ENCODE assay signal across 8 mouse cellular contexts in the genomic region with DNA sequence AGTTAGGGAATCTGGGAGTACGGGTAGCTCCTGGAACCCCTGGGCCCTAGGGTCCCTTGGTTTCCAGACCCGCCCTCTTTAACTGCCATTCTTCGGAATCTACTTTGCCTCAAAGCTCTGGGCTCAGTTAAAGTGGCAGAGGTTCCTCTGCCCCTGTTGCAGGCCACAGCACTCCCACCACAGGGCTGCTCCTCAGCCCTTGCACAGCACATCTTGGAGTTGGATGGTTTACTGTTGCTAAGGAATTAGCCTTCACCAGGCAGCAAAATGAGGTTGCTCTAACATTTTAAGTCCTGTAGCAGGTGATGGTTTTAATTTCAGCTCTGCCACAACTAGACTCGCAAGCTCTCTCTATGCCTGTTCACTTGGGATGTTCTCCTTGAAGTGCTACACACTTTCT. TPM values are rescaled to one million over a fixed set of nuclear protein-coding genes. Genes with fewer than 3 reads are reported as not detected.
A peak's percentile ranks its signal among the peaks of the same experiment; 100 is the strongest.
DNase-seq lines count a peak whose midpoint lies in the region; ATAC-seq and TF ChIP-seq lines count a peak whose summit lies in the region.

A gene (minus strand): TSS at position 101 of the 400 bp plus-strand sequence.

- TF ChIP-seq POLR2A in small intestine, adult 2 months (IDR thresholded peaks at IDR 0.05; ENCODE audit: low read depth, low read length): no peak

- 0 out of 2 replicates have a peak within 1 kb of the TSS, but pooled peaks have one; percentile 10 for H3K9ac ChIP-seq in limb, embryonic 13.5 days

- no peaks in the 10 kb centered on the region for H3K36me3 ChIP-seq in forebrain, embryonic 10.5 days (replicated peaks)
- H3K36me3 ChIP-seq in limb, embryonic 13.5 days: no peaks in the 10 kb centered on the region
- no peaks in the 10 kb centered on the region for H3K36me3 ChIP-seq in small intestine, adult 2 months (ENCODE audit: control insufficient read depth, insufficient read depth, low read length)

- intact Hi-C loops in heart, postnatal 36 days (cut with DNase I): no loop called here

- TF ChIP-seq CTCF in small intestine, adult 2 months (IDR thresholded peaks at IDR 0.05; ENCODE audit: extremely low read depth, insufficient read length, insufficient replicate concordance, low read depth, low read length): no peak

- no peak for DNase-seq in thymus, postnatal 0 days (ENCODE audit: low spot score)
- DNase-seq in thymus, postnatal 36 days: no peak
- no peak for DNase-seq in forebrain, embryonic 10.5 days (ENCODE audit: extremely low spot score, low spot score)
- no peak for DNase-seq in heart, postnatal 36 days
- no peak for DNase-seq in ovary, adult 18-20 months (ENCODE audit: low spot score)
- DNase-seq in right cerebral cortex, postnatal 4 days: no peak

- 75% methylated on average over 4 of the region's 4 CpGs for WGBS in forebrain, embryonic 10.5 days
- 64% methylated on average over 4 of the region's 4 CpGs for WGBS in limb, embryonic 13.5 days
- WGBS in small intestine, adult 2 months: 89% methylated on average over 4 of the region's 4 CpGs

- peaks cover 6% of the 10 kb centered on the region; the same call in 1 of the 2 replicates for H3K9me3 ChIP-seq in forebrain, embryonic 10.5 days
- H3K9me3 ChIP-seq in limb, embryonic 13.5 days: no peaks in the 10 kb centered on the region

- H3K4me2 ChIP-seq in limb, embryonic 13.5 days (replicated peaks): no peak within 1 kb of the TSS

- no peak for ATAC-seq in limb, embryonic 13.5 days (ENCODE audit: low FRiP score, low read depth)

- no peak within 1 kb of the TSS for H3K27ac ChIP-seq in forebrain, embryonic 10.5 days
- no peak within 1 kb of the TSS for H3K27ac ChIP-seq in limb, embryonic 13.5 days
- H3K27ac ChIP-seq in small intestine, adult 2 months (ENCODE audit: insufficient read depth, low read depth, low read length): no peak within 1 kb of the TSS

- H3K4me1 ChIP-seq in forebrain, embryonic 10.5 days: peaks cover 20% of the 10 kb centered on the region
- peaks cover 21% of the 10 kb centered on the region for H3K4me1 ChIP-seq in limb, embryonic 13.5 days
- H3K4me1 ChIP-seq in small intestine, adult 2 months (ENCODE audit: control insufficient read depth, insufficient read depth, insufficient read length, low read length): peaks cover 5% of the 10 kb centered on the region; the same call in 1 of the 2 replicates

- no peak within 1 kb of the TSS for H3K4me3 ChIP-seq in forebrain, embryonic 10.5 days
- H3K4me3 ChIP-seq in limb, embryonic 13.5 days: no peak within 1 kb of the TSS
- H3K4me3 ChIP-seq in small intestine, adult 2 months (ENCODE audit: low read depth, low read length): no peak within 1 kb of the TSS

- no peaks in the 10 kb centered on the region for H3K27me3 ChIP-seq in forebrain, embryonic 10.5 days (ENCODE audit: poor library complexity, severe bottlenecking)
- H3K27me3 ChIP-seq in limb, embryonic 13.5 days: no peaks in the 10 kb centered on the region
- H3K27me3 ChIP-seq in small intestine, adult 2 months (ENCODE audit: control insufficient read depth, insufficient read depth, low read length): no peaks in the 10 kb centered on the region

RNA-seq across cellular contexts. Expression of the gene that starts here (rescaled TPM):
- 68.8 and 74.8 TPM in 2 replicates for polyA plus RNA-seq in thymus, postnatal 0 days (2015; fragmentation: Nextera tagmentation; extraction: Ambion mirVana)
- polyA plus RNA-seq in forebrain, embryonic 10.5 days (2016; fragmentation: Nextera tagmentation; extraction: Ambion mirVana): 152 and 160 TPM in 2 replicates
- 10 to 100 TPM; 33.1 to 33.9 TPM for total RNA-seq in heart, postnatal 36 days (2021)
- 141 and 169 TPM in 2 replicates for polyA plus RNA-seq in limb, embryonic 13.5 days (2015; fragmentation: Nextera tagmentation; extraction: Ambion mirVana)
- 8.4 and 14.9 TPM in 2 replicates for polyA plus RNA-seq in small intestine, adult 2 months (2012; rRNA removed)
